Mouse (Mus musculus) monocyte, adult 2 months (primary cell): ENCODE results near the gene Mink1.

Source experiments
- DNase-seq, 2 experiments: peaks; one replicate each; pipeline ENCODE4 v3.0.0; 2022; ENCODE audit warnings: low spot score in 2 of 2, low read depth in 1 of 2

Mink1 gene

DNA sequence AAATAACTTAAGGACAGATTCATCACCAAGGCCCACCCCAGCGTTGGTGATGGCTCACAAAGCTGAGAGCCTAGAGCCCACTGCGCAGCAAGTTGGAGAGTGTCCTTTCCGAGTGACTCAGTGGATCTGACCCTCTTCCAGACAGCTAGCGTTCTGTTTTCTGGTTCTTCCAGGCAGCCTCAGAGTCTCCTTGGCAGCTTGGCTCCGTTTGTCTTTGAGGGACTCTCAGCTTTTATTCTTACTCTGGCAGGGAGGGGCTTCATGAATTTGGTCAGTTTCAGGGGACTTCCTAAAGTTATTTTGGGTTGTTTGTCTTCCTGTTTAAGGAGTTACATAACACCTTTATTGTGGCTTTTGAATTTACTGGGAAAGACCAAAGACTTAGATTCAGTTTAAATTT, 24.3 kb downstream of the Mink1 start:
- no peak for DNase-seq

DNA sequence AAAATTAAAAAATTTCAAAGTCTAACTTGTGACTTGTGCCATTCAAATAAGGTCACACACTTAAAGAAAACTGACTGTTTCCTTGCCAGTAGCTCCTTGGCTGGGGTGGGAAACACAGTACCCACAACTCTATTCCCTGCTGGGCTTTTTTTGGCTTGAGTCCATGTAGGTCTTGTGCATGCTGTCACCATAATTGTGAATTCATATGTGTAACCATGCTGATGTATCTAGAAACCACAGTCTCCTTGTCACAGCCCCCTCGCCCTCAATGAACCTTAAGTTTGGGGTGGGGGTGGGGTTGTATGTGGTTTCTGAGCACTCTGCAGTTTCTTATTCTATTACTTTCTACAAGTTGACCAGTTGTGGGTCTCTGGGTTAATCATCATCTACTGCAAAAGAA, 29.1 kb downstream of the Mink1 start:
- DNase-seq = no peak

DNA sequence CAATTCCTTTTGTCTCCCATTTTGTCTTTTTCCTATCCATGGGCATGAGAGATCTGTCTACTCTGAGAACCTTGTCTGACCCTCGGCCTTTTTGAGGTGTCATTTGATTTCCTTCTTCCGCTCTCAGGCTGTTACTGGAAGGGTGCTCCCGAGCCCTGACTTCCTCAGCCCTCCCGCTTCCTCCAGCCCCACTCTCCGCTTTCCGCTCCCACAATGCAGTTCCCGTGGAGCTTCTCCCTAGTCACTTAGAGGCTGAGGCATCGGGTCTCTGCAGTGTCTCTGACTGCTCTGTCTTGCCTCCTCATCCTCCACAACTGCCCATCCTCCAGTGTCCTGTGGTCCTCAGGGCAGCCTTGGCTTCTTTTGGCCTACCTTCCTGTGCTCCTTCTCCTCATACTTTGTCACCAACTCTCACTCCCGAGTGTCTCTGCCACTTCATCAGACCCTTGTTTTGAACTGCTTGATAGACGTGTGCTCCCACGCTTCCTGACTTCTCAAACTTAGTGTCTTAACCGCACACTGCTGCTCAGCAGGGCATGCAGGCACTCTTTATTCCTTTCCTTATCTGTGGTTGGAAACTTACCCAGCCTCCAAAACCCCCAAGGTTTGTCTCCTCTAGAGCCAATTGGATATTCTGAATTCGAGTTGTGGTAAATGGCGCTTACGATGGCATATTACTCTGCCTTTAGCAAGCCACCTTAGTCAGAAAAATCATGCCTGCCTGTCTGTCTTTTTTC, 31.7 kb downstream of the Mink1 start:
- DNase-seq = no peak

DNA sequence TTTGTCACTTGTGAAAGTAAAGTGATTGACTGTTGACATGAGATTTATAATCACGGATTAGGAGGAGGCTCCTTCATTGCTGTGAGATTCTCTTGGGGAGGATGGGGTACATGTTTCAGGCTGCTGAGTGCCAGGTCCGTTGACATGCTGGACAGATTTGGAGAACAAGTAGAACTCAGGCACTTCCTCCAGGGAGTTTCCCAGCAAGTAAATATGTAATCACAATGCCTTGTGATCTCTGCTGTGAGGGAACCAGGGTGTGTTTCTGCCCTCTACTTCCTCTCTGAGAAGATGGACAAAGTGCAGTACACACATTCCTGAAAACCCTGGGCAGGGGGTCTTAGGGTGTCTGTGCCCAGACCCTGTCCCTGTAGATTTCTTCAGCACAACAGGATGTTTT, 33.0 kb downstream of the Mink1 start:
- peak in 1 of 2 experiments; percentile 55 for DNase-seq

DNA sequence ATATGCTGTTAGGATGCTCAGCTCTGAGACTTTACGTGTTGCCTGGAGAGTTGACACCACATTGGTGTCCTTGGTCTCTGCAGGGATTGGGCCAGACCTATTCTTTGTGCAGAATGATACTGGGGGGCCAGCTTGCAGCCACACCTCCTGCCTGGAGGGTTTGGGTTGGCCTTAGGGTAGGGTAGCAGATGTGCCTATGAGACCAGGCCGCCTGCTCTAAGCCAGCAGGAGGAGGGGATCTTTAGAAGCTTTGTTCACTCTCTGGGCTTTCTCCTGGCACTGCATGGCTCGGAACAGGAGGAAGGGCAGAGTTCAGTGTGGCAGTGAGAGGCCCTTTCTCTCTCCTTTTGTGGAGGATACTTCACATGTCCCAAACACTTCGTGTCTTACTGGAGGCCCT, 33.4 kb downstream of the Mink1 start:
- no peak for DNase-seq

DNA sequence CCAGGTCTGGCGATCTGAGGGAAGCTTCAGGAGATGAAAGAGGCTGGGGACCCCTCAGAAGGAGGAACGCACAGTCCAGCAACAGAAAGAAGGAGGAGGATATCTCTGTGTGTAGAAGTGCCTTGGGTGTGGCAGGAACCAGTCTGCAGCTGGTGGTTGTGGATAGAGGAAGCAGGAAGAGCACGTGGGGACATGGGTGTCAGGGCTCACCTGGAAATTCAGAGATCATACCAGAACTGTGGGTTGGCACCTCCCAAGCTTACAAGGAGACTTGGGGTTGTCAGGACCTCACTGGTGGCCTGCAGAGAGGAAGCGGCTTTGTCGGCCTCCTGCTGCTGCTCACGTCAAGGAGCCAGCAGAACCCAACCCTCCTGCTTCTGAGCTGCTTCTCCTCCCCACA, 34.6 kb downstream of the Mink1 start:
- peak in 1 of 2 experiments; percentile 40 for DNase-seq

DNA sequence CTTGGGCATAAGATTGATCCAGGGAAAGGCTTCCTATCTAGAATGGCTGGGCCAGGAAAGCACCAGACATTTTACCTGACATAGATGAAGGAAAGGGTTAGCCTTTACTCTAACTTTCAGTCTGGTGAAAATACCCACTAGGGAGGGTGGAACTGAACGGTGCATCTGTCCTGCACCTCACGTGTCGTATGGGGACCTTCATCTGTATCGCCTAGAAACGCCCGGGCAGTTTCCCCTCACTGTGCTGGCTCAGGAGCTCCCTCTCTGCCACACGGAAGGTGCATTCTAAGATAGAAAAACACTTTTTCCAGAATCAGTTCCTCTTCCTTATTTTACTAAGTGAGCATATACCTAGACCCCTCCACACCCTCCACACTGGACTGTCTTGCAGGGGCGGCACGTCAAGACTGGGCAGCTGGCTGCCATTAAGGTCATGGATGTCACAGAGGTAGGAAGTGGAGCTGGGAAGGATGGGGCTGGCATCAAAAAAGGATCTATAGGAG, 35.8 kb downstream of the Mink1 start:
- no peak for DNase-seq

DNA sequence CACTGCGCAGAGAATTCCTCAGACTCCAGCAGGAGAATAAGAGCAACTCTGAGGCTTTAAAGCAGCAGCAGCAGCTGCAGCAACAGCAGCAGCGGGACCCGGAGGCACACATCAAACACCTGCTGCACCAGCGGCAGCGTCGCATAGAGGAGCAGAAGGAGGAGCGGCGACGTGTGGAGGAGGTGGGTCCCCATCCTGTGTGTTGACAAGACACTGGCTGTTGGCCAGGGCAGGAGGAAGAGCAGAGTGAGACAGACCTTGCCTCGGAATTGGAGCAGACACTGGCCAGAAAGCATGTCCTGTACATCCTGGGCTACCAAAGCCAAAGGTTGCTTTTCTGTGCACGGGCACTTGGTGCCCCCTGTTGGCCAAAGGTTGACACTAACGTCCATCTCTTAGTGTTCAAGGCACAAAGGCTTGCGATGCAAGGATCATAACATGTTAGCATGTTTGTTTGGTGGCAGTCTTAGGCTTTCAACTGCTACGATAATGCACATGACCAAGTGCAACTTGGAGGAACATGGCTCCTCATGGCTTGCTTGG, 42.4 kb downstream of the Mink1 start:
- DNase-seq = peak in 1 of 2 experiments; percentile 72

DNA sequence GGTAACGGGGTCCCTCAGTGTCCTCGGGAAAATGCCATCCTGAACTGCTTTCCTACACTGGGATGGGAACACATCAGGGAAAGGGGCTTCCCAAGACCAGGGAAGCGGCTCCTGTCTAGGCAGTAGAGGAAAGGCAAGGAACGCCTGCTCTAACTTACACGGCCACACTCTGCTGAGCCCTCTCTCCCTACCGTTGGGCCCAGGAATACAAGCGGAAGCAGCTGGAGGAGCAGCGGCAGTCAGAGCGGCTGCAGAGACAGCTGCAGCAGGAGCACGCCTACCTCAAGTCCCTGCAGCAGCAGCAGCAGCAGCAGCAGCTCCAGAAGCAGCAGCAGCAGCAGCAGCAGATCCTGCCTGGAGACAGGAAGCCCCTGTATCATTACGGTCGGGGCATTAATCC, 44.0 kb downstream of the Mink1 start:
- no peak for DNase-seq

DNA sequence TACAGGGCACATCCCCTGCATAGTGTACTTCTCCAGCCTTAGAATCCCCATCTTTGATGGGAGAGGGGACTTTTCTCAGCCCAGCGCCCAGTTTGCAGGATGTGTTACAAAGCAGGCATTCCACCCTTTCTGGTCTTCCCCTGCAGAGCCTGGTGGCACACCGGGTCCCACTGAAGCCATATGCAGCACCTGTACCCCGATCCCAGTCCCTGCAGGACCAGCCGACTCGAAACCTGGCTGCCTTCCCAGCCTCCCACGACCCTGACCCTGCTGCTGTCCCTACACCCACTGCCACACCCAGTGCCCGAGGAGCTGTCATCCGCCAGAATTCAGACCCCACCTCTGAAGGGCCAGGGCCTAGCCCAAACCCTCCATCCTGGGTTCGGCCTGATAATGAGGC, 44.9 kb downstream of the Mink1 start:
- DNase-seq = no peak

DNA sequence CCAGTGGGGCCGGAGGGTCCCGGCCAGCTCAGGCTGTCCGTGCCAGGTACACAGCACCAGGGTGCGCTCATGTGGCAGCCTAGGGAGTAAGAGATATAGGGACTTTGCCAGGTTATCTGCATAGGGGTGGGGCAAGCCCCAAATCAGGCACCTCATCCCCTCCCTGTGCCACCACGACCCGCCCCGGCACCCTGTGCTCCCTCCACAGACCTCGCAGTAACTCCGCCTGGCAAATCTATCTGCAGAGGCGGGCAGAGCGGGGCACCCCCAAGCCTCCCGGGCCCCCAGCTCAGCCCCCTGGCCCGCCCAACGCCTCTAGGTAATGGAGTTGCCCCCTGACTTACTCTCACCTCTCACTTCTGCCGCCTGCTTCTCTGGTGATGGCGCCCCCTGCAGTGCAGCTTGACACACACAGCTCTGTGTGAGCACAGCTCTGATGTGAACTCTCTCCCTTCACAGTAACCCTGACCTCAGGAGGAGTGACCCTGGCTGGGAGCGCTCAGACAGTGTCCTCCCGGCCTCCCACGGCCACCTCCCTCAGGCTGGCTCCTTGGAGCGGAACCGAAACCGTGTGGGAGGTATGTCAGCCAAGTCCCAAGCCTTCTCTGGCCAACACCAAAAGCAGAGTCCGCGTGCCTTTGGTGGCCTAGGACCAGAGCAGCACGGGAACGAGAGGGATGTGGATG, 45.8 kb downstream of the Mink1 start:
- DNase-seq = no peak

DNA sequence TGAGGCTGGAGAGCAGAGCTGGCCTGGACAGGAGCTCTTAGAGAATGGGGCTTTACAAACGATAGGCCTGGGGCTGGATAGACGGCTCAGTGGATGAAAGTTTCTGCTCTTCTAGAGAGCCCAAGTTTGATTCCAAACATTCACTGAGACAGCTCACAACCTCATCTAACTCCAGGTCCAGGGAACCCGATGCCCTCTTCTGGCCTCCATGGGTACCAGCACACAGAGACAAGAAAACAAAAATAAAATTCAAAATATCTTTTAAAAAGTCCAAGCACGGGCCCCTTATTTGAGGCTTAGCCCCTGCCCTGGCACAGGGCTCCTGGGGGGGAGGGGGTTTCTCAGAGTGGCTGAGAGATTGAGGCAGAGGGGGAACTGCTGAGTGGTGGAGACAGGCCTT, 48.1 kb downstream of the Mink1 start:
- no peak for DNase-seq

DNA sequence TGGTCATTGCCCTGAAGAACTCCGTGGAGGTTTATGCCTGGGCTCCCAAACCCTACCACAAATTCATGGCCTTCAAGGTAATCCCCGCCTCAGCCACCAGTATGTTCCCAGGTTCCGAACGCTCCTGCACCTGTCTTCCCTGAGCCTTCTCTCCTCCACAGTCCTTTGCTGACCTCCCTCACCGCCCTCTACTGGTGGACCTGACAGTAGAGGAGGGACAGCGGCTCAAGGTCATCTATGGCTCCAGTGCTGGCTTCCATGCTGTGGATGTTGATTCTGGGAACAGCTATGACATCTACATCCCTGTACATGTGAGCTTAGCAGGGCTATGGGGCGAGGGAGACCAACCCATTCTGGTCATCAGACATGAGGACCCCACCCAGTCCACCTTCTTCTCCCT, 49.8 kb downstream of the Mink1 start:
- DNase-seq = no peak

DNA sequence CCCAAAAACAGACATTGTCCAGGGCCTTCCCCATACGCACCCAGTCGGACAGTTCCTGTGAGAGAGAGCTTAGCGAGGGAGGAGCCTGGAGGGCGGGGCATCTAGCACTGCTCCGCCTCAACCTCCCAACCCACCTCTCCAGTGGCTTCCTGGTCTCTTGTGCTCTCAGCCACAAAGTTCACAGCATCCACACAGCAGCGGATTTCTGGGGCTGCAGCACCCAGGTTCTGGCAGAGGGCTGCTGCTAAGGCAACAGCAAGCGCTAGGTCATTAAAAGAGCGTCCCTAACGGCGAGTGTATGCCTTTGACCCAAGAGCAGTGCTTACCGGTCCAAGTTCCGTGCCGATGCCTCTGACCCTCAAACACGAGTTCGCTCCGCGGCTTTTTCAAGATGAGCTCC, 52.4 kb downstream of the Mink1 start:
- DNase-seq = peak in 1 of 2 experiments; percentile 69

DNA sequence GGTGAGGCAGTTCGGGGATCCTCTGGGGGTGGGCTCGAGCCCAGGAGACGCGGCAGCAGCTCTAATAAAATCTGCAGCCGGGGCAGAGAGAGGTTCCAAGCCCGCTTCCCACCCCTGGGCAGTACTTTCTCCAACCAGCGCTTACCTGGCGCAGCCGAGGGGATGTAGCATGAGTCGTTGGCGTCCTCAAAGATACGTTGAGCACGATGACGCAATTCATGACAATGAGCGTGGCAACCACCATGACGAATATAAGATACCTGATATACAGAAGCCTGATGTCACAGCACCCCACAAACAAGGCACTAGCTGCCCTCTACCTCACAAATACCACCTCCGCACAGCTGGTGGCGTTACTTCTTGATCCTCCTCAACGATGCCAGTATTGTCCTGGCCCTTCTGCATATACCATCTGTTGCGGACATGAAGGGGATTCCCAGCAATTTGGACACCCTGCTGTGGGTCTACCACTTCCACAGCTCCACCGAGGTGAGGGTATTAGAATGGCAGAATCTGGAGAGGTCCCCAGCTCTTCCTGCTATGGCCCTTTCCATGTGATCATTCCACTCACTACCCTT, 52.9 kb downstream of the Mink1 start, which contains the start of gene 4930544D05Rik:
Gene 4930544D05Rik (plus strand): TSS at position 333 of the 578 bp plus-strand sequence.
- DNase-seq = no peak

DNA sequence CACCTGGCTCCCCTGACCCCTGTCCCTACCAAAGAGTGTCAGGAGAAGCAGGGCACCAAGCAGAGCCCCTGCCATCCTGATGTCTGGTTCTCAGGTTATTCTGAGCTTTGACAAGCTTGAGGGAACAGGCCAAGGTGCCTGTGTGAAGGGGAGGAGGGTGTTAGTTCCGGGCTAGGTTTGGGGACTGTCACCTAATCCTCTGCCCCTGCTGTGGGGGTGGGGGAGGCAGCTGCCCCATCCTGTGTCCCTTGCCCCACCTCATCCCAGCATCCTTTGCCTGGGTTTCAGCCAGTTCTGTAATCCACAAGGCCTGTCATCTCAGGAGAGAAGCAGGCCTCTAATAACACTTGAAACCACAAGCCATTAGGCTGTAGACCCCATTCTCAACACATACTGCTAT, 56.4 kb downstream of the Mink1 start, which contains the start of gene Chrne:
Gene Chrne (minus strand): TSS at position 116 of the 400 bp plus-strand sequence.
- no peak for DNase-seq

DNA sequence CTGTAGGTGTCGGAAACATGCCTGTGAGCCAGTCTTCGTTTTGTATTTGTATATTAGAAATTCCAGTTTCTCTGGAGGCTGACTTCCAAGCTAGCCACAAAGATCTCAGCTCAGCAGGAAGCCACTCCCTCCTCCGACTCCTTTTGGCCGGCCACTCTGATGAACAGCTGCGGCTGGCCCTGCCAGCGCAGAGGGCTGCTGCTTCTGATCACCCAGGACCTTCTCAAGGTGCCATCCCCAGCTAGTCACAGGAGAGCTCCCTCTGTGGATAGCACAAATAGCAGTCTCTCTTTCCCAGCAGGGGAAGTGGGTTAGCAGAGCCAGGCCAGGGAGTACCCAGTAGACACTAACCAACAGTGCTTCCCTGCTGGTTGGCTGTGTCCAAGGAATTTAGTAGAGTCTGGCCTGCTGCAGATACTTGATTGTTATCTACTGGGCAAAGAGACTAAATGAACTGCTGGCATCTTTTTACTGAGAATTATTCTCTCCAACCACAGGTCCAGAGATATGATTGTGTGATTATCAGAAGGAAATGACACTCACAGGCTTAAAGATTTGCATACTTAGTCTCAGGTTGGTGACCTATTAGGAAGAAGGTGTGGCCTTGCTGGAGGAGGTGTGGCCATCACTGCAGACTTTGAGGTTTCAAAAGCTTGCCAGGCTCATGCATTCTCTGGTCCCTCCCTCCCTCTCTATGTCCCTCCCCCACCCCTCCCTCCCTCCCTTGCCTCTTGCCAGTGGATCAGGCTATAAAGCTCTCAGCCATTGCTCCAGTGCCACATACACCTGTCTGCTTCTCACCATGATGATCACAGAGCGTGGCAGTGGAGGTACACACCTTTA, 59.5 kb downstream of the Mink1 start:
- DNase-seq = no peak

DNA sequence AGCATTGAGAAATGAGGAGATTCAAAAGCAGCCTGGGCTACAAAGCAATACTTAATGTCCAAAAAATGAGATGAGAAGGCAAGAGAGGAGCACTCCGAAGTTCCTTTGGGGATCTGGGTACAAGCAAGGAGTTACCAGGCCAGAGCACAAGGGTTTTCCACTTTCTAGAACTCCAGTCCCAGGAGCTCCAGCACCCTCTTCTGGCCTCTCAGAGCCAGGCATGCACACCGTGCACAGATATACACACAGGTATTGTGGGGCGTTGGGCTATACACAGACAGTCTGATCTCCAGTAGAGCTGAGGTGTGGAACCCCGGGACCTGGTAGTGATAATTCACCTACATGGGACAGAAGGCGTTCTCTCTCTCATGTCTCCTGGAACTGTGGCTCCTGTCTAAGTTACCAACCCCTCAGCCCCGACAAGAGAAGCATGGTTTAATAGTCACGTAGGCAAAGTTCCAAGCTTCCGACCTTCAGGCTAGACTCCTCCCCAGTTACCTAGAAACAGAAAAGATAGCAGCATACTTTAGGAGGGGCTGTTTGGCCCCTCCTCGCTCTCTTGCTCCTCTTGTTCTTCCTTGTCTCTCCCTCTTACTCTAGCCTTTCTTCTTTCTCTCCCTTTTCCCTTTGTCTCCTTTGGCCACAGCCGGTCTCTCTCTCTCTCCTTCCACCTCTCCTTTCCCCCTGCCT, 60.5 kb downstream of the Mink1 start:
- no peak for DNase-seq

DNA sequence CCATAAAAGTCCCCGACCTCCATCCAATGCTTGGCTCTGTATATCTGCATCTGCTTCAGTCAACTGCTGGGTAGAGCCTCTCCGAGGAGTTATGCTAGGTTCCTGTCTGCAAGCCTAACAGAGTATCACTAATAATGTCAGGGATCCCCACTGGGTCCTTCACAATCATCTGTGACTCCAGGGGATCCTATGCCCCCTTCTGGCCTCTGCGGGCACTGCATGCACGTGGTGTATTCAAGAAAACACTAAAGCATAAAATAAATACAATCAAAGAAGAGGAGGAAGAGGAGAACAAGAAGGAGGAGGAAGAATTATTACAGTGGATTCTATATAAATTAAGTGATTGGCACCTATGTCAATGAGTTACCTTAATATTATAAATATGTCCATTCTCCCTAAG, 62.8 kb downstream of the Mink1 start:
- DNase-seq = peak in 1 of 2 experiments; percentile 44

DNA sequence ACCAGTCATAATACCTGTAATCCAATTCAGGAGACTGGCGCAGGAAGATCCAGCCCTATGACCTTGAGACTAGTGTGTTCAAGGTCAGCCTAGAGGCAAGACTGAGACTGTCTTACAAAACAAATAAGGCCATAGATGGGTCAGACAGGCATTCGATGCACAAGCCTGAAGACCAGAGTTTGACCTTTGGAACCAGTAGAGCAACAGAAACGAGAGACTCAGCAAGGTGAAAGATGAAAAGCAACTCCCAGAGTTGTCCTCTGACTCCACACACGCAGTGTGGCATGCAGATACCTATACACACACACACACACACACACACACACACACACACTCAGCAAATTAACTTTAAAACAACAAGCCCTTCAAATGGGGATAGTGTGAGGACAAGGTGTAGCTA, 64.2 kb downstream of the Mink1 start:
- no peak for DNase-seq
